In genomic region chr4:149966252-149966651, GRCm38 (mm10) we compare ENCODE assay signal across 8 mouse cellular contexts. TPM values are rescaled to one million over a fixed set of nuclear protein-coding genes. Genes with fewer than 3 reads are reported as not detected.
DNase-seq lines count a peak whose midpoint lies in the region; ATAC-seq and TF ChIP-seq lines count a peak whose summit lies in the region.
"Had no signal": no experiment of that assay in that cellular context is flagged by ENCODE, and none has a peak within 500 bp of the region (broad histone marks: within the 10 kb centered on the region; RNA-seq: fewer than 3 reads in every experiment).

No protein-coding gene starts in this region.

- TF ChIP-seq POLR2A in lung, adult 2 months (IDR thresholded peaks at IDR 0.05; ENCODE audit: borderline replicate concordance, extremely low read depth, low read depth, low read length): no peak

- no peak for TF ChIP-seq CTCF in lung, adult 2 months (IDR thresholded peaks at IDR 0.05; ENCODE audit: insufficient read depth, low read length)
- TF ChIP-seq CTCF in heart, postnatal 0 days (IDR thresholded peaks at IDR 0.05; ENCODE audit: low read depth): no peak

- no peak overlapping the region for H3K4me2 ChIP-seq in heart, postnatal 0 days (ENCODE audit: low read depth, low read length)
- H3K4me2 ChIP-seq: heart, embryonic 13.5 days had no signal

- H3K4me1 ChIP-seq in lung, adult 2 months (ENCODE audit: control insufficient read depth, insufficient read depth, low read length): no peaks in the 10 kb centered on the region
- peaks cover 13% of the 10 kb centered on the region; the same call in 1 of the 2 replicates for H3K4me1 ChIP-seq in heart, postnatal 0 days (ENCODE audit: control insufficient read depth, insufficient read depth)

- DNase-seq in lung, adult 18-20 months: peak; percentile 65 to 73
- no peak for DNase-seq in lung, adult 2 months
- peak; percentile 44 for DNase-seq in cerebellum, adult 8-10 months
- DNase-seq in heart, postnatal 0 days (ENCODE audit: low spot score): peak; percentile 62
- peak; percentile 81 for DNase-seq in lung, postnatal 36 days
- DNase-seq in left cerebral cortex, adult 8-10 months (ENCODE audit: low spot score in 2 of 2): no peak
- no peak for DNase-seq in thymus, postnatal 0 days (ENCODE audit: low spot score)

- no peaks in the 10 kb centered on the region for H3K9me3 ChIP-seq in heart, postnatal 0 days (replicated peaks; ENCODE audit: control insufficient read depth, low read length)
- H3K9me3 ChIP-seq: heart, embryonic 13.5 days had no signal

- H3K4me3 ChIP-seq in lung, adult 2 months (replicated peaks; ENCODE audit: extremely low read depth, low read depth, low read length): no peak overlapping the region
- H3K4me3 ChIP-seq in heart, postnatal 0 days (ENCODE audit: low read depth, low read length): no peak overlapping the region
- H3K4me3 ChIP-seq: heart, embryonic 13.5 days had no signal

- peak; percentile 36 for ATAC-seq in heart, postnatal 0 days (ENCODE audit: insufficient read depth, low read depth)

- WGBS in lung, adult 2 months: 27% methylated on average over 5 of the region's 5 CpGs
- 36% methylated on average over 5 of the region's 5 CpGs for WGBS in heart, postnatal 0 days

- TF ChIP-seq EP300 in heart, postnatal 0 days (IDR thresholded peaks at IDR 0.05; ENCODE audit: low read depth): no peak

- H3K36me3 ChIP-seq in heart, postnatal 0 days (replicated peaks; ENCODE audit: control insufficient read depth, insufficient read depth, low read length): no peaks in the 10 kb centered on the region
- H3K36me3 ChIP-seq: heart, embryonic 13.5 days had no signal

- 0 out of 2 replicates have a peak overlapping the region, but pooled peaks have one; percentile 25 for H3K27ac ChIP-seq in heart, postnatal 0 days (ENCODE audit: low read depth)
- H3K27ac ChIP-seq: heart, embryonic 13.5 days had no signal

- 0 out of 2 replicates have a peak, but pooled peaks cover 5% of the 10 kb centered on the region for H3K27me3 ChIP-seq in heart, postnatal 0 days (ENCODE audit: control insufficient read depth, insufficient read depth, low read length)

- no peak overlapping the region for H3K9ac ChIP-seq in heart, postnatal 0 days (replicated peaks; ENCODE audit: low read depth, low read length)
- H3K9ac ChIP-seq: heart, embryonic 13.5 days had no signal

RNA-seq across cellular contexts. Expression of gene Spsb1, which starts 11.4 kb away (rescaled TPM):
- polyA plus RNA-seq in lung, adult 2 months (2012; rRNA removed): 20.2 and 23.4 TPM in 2 replicates
- total RNA-seq in heart, postnatal 0 days (2014; rRNA removed; ENCODE audit: low replicate concordance): 13.2 and 19.3 TPM in 2 replicates
- polyA plus RNA-seq in heart, postnatal 0 days (2015; fragmentation: Nextera tagmentation; extraction: Ambion mirVana): 14.4 and 15.2 TPM in 2 replicates
- 10 to 100 TPM; 21.6 to 30.4 (median 23.9) TPM for total RNA-seq in left cerebral cortex, adult 8-10 months (2022)
- polyA plus RNA-seq in thymus, postnatal 0 days (2015; fragmentation: Nextera tagmentation; extraction: Ambion mirVana): 9.0 and 9.5 TPM in 2 replicates

RNA-seq across cellular contexts. Expression of gene H6pd, which starts 42.6 kb away (rescaled TPM):
- polyA plus RNA-seq in lung, adult 2 months (2012; rRNA removed): 148 and 171 TPM in 2 replicates
- total RNA-seq in heart, postnatal 0 days (2014; rRNA removed; ENCODE audit: low replicate concordance): 25.7 and 35.2 TPM in 2 replicates
- 7.1 and 7.3 TPM in 2 replicates for polyA plus RNA-seq in heart, postnatal 0 days (2015; fragmentation: Nextera tagmentation; extraction: Ambion mirVana)
- 10 to 100 TPM; 14.7 to 17.8 (median 16.3) TPM for total RNA-seq in left cerebral cortex, adult 8-10 months (2022)
- polyA plus RNA-seq in thymus, postnatal 0 days (2015; fragmentation: Nextera tagmentation; extraction: Ambion mirVana): 12.3 and 13.8 TPM in 2 replicates

Comparison
In these comparisons a context has a peak if more than half of its experiments do, and no peak if none do; other contexts are left out.
1. DNase-seq: peak in lung, adult 18-20 months (2 of 2), cerebellum, adult 8-10 months (single experiment), heart, postnatal 0 days (single experiment) and lung, postnatal 36 days (single experiment); none in lung, adult 2 months (single experiment), left cerebral cortex, adult 8-10 months (0 of 2) and thymus, postnatal 0 days (single experiment).
2. RNA of gene H6pd, which starts 42.6 kb away (polyA plus RNA-seq): 148 to 171 TPM in lung, adult 2 months; 12.3 to 13.8 TPM in thymus, postnatal 0 days and 7.1 to 7.3 TPM in heart, postnatal 0 days; every median in the first group is over 10 times any median in the second.